Mouse (Mus musculus): ENCODE data around the gene Mprip. TPM values are rescaled to one million over a fixed set of nuclear protein-coding genes. Genes with fewer than 3 reads are reported as not detected.
A peak's percentile ranks its signal among the peaks of the same experiment; 100 is the strongest.

Gene Mprip
- polyA plus RNA-seq, 1 experiment from 2014 or later, result 71.1 TPM

GRCm38 (mm10) chr11:59778181-59778873, 117.2 kb downstream of the Mprip start:
- no peak overlapping the region for H3K4me2 ChIP-seq (ENCODE audit: low read depth, severe bottlenecking)
- 57% methylated on average over 9 of the region's 9 CpGs for WGBS
- H3K9me3 ChIP-seq (ENCODE audit: control insufficient read depth, low read length), result no peaks in the 10 kb centered on the region
- no peaks in the 10 kb centered on the region for H3K27me3 ChIP-seq (ENCODE audit: control insufficient read depth, insufficient read depth, low read length)
- peaks cover 16% of the 10 kb centered on the region; the same call in 1 of the 2 replicates for H3K36me3 ChIP-seq (ENCODE audit: control insufficient read depth, insufficient read depth, low read length)
- no peak overlapping the region for H3K9ac ChIP-seq (ENCODE audit: low read length)
- no peak overlapping the region for H3K4me3 ChIP-seq (ENCODE audit: low read depth, low read length)
- no peak overlapping the region for H3K27ac ChIP-seq (replicated peaks; ENCODE audit: low read depth, low read length)
- DNase-seq (ENCODE audit: low spot score) (peak; percentile 86), ATAC-seq (ENCODE audit: insufficient number of reproducible peaks, low FRiP score, low TSS enrichment, low read depth) (no peak)
- H3K4me1 ChIP-seq (ENCODE audit: control insufficient read depth, insufficient read depth, low read length), result no peaks in the 10 kb centered on the region

- Histone ChIP-seq H3K4me2 (ENCODE audit: low read depth, severe bottlenecking) (no peak overlapping the region), H3K9ac (ENCODE audit: low read length) (no peak overlapping the region), H3K36me3 (ENCODE audit: control insufficient read depth, insufficient read depth, low read length) (peaks cover 12% of the 10 kb centered on the region; the same call in 1 of the 2 replicates), H3K4me3 (ENCODE audit: low read depth, low read length) (no peak overlapping the region), H3K9me3 (ENCODE audit: control insufficient read depth, low read length) (no peaks in the 10 kb centered on the region), H3K4me1 (ENCODE audit: control insufficient read depth, insufficient read depth, low read length) (no peaks in the 10 kb centered on the region), H3K27me3 (ENCODE audit: control insufficient read depth, insufficient read depth, low read length) (no peaks in the 10 kb centered on the region), H3K27ac (replicated peaks; ENCODE audit: low read depth, low read length) (no peak overlapping the region)
- 87% methylated on average over 1 of the region's 1 CpGs for WGBS
- ATAC-seq (ENCODE audit: insufficient number of reproducible peaks, low FRiP score, low TSS enrichment, low read depth), result no peak
- no peak for DNase-seq (ENCODE audit: low spot score)
Measured at GRCm38 (mm10) chr11:59778874-59779223, 117.7 kb downstream of the Mprip start.

- H3K4me3 ChIP-seq (ENCODE audit: low read depth, low read length), result no peak overlapping the region
- no peaks in the 10 kb centered on the region for H3K9me3 ChIP-seq (ENCODE audit: control insufficient read depth, low read length)
- no peak overlapping the region for H3K27ac ChIP-seq (replicated peaks; ENCODE audit: low read depth, low read length)
- H3K27me3 ChIP-seq (ENCODE audit: control insufficient read depth, insufficient read depth, low read length), result no peaks in the 10 kb centered on the region
- H3K4me2 ChIP-seq (ENCODE audit: low read depth, severe bottlenecking), result no peak overlapping the region
- H3K36me3 ChIP-seq (ENCODE audit: control insufficient read depth, insufficient read depth, low read length), result peaks cover 12% of the 10 kb centered on the region; the same call in 1 of the 2 replicates
- no peaks in the 10 kb centered on the region for H3K4me1 ChIP-seq (ENCODE audit: control insufficient read depth, insufficient read depth, low read length)
- WGBS, result 87% methylated on average over 4 of the region's 4 CpGs
- DNase-seq (ENCODE audit: low spot score) (no peak), ATAC-seq (ENCODE audit: insufficient number of reproducible peaks, low FRiP score, low TSS enrichment, low read depth) (no peak)
- no peak overlapping the region for H3K9ac ChIP-seq (ENCODE audit: low read length)
Measured at GRCm38 (mm10) chr11:59779406-59779805, 118.3 kb downstream of the Mprip start.

- Histone ChIP-seq H3K27me3 (ENCODE audit: control insufficient read depth, insufficient read depth, low read length) (no peaks in the 10 kb centered on the region), H3K9me3 (ENCODE audit: control insufficient read depth, low read length) (no peaks in the 10 kb centered on the region), H3K4me1 (ENCODE audit: control insufficient read depth, insufficient read depth, low read length) (no peaks in the 10 kb centered on the region), H3K4me2 (ENCODE audit: low read depth, severe bottlenecking) (no peak overlapping the region), H3K36me3 (ENCODE audit: control insufficient read depth, insufficient read depth, low read length) (peaks cover 12% of the 10 kb centered on the region; the same call in 1 of the 2 replicates), H3K9ac (ENCODE audit: low read length) (no peak overlapping the region), H3K27ac (replicated peaks; ENCODE audit: low read depth, low read length) (no peak overlapping the region), H3K4me3 (ENCODE audit: low read depth, low read length) (no peak overlapping the region)
- DNase-seq (ENCODE audit: low spot score), result no peak
- 93% methylated on average over 4 of the region's 4 CpGs for WGBS
- no peak for ATAC-seq (ENCODE audit: insufficient number of reproducible peaks, low FRiP score, low TSS enrichment, low read depth)
Measured at GRCm38 (mm10) chr11:59780241-59780640, 119.1 kb downstream of the Mprip start.

- WGBS, result 83% methylated on average over 7 of the region's 7 CpGs
- no peak overlapping the region for H3K27ac ChIP-seq (replicated peaks; ENCODE audit: low read depth, low read length)
- H3K9me3 ChIP-seq (ENCODE audit: control insufficient read depth, low read length), result no peaks in the 10 kb centered on the region
- no peak overlapping the region for H3K4me3 ChIP-seq (ENCODE audit: low read depth, low read length)
- no peak overlapping the region for H3K9ac ChIP-seq (ENCODE audit: low read length)
- ATAC-seq (ENCODE audit: insufficient number of reproducible peaks, low FRiP score, low TSS enrichment, low read depth) (no peak), DNase-seq (ENCODE audit: low spot score) (no peak)
- no peak overlapping the region for H3K4me2 ChIP-seq (ENCODE audit: low read depth, severe bottlenecking)
- no peaks in the 10 kb centered on the region for H3K27me3 ChIP-seq (ENCODE audit: control insufficient read depth, insufficient read depth, low read length)
- H3K36me3 ChIP-seq (ENCODE audit: control insufficient read depth, insufficient read depth, low read length), result peaks cover 7% of the 10 kb centered on the region; the same call in 1 of the 2 replicates
- H3K4me1 ChIP-seq (ENCODE audit: control insufficient read depth, insufficient read depth, low read length), result peaks cover 3% of the 10 kb centered on the region
Measured at GRCm38 (mm10) chr11:59782091-59782590, 121.0 kb downstream of the Mprip start.

GRCm38 (mm10) chr11:59783591-59783990, 122.5 kb downstream of the Mprip start:
- no peak overlapping the region for H3K4me2 ChIP-seq (ENCODE audit: low read depth, severe bottlenecking)
- peaks cover 6% of the 10 kb centered on the region for H3K4me1 ChIP-seq (ENCODE audit: control insufficient read depth, insufficient read depth, low read length)
- DNase-seq (ENCODE audit: low spot score) (no peak), ATAC-seq (ENCODE audit: insufficient number of reproducible peaks, low FRiP score, low TSS enrichment, low read depth) (no peak)
- no peaks in the 10 kb centered on the region for H3K9me3 ChIP-seq (ENCODE audit: control insufficient read depth, low read length)
- H3K27ac ChIP-seq (replicated peaks; ENCODE audit: low read depth, low read length), result no peak overlapping the region
- no peaks in the 10 kb centered on the region for H3K27me3 ChIP-seq (ENCODE audit: control insufficient read depth, insufficient read depth, low read length)
- no peak overlapping the region for H3K9ac ChIP-seq (ENCODE audit: low read length)
- H3K4me3 ChIP-seq (ENCODE audit: low read depth, low read length), result no peak overlapping the region
- no peaks in the 10 kb centered on the region; the same call in 1 of the 2 replicates for H3K36me3 ChIP-seq (ENCODE audit: control insufficient read depth, insufficient read depth, low read length)
- WGBS, result 92% methylated on average over 6 of the region's 6 CpGs

- Histone ChIP-seq H3K27ac (replicated peaks; ENCODE audit: low read depth, low read length) (no peak overlapping the region), H3K4me1 (ENCODE audit: control insufficient read depth, insufficient read depth, low read length) (peaks cover 6% of the 10 kb centered on the region), H3K9me3 (ENCODE audit: control insufficient read depth, low read length) (no peaks in the 10 kb centered on the region), H3K9ac (ENCODE audit: low read length) (no peak overlapping the region; the same call in 1 of the 2 replicates), H3K4me3 (ENCODE audit: low read depth, low read length) (peak overlapping the region; percentile 42), H3K27me3 (ENCODE audit: control insufficient read depth, insufficient read depth, low read length) (no peaks in the 10 kb centered on the region), H3K4me2 (ENCODE audit: low read depth, severe bottlenecking) (peak overlapping the region; percentile 95), H3K36me3 (ENCODE audit: control insufficient read depth, insufficient read depth, low read length) (no peaks in the 10 kb centered on the region; the same call in 1 of the 2 replicates)
- ATAC-seq (ENCODE audit: insufficient number of reproducible peaks, low FRiP score, low TSS enrichment, low read depth), result no peak
- 49% methylated on average over 15 of the region's 15 CpGs for whole genome bisulfite sequencing
- no peak for DNase-seq (ENCODE audit: low spot score)
Measured at GRCm38 (mm10) chr11:59786444-59787198, 125.5 kb downstream of the Mprip start.

- H3K4me2 ChIP-seq (ENCODE audit: low read depth, severe bottlenecking), result peak within 1 kb of the TSS; percentile 95
- H3K4me1 ChIP-seq (ENCODE audit: control insufficient read depth, insufficient read depth, low read length), result peaks cover 6% of the 10 kb centered on the region
- DNase-seq (ENCODE audit: low spot score) (peak; percentile 83), ATAC-seq (ENCODE audit: insufficient number of reproducible peaks, low FRiP score, low TSS enrichment, low read depth) (peak; percentile 75; the same call in 1 of the 2 replicates)
- no peaks in the 10 kb centered on the region for H3K9me3 ChIP-seq (ENCODE audit: control insufficient read depth, low read length)
- peak within 1 kb of the TSS; percentile 70 for H3K9ac ChIP-seq (ENCODE audit: low read length)
- H3K4me3 ChIP-seq (ENCODE audit: low read depth, low read length), result peak within 1 kb of the TSS; percentile 42
- H3K27me3 ChIP-seq (ENCODE audit: control insufficient read depth, insufficient read depth, low read length), result no peaks in the 10 kb centered on the region
- 1% methylated on average over 51 of the region's 51 CpGs for WGBS
- peaks cover 3% of the 10 kb centered on the region for H3K36me3 ChIP-seq (ENCODE audit: control insufficient read depth, insufficient read depth, low read length)
- no peak within 1 kb of the TSS for H3K27ac ChIP-seq (replicated peaks; ENCODE audit: low read depth, low read length)
Measured at GRCm38 (mm10) chr11:59787199-59787781, 126.2 kb downstream of the Mprip start, which contains the start of gene Pld6. TSS of gene Pld6 (minus strand) at chr11:59787645.
